Comparison of ENCODE assay signal across 8 mouse cellular contexts in the genomic region with DNA sequence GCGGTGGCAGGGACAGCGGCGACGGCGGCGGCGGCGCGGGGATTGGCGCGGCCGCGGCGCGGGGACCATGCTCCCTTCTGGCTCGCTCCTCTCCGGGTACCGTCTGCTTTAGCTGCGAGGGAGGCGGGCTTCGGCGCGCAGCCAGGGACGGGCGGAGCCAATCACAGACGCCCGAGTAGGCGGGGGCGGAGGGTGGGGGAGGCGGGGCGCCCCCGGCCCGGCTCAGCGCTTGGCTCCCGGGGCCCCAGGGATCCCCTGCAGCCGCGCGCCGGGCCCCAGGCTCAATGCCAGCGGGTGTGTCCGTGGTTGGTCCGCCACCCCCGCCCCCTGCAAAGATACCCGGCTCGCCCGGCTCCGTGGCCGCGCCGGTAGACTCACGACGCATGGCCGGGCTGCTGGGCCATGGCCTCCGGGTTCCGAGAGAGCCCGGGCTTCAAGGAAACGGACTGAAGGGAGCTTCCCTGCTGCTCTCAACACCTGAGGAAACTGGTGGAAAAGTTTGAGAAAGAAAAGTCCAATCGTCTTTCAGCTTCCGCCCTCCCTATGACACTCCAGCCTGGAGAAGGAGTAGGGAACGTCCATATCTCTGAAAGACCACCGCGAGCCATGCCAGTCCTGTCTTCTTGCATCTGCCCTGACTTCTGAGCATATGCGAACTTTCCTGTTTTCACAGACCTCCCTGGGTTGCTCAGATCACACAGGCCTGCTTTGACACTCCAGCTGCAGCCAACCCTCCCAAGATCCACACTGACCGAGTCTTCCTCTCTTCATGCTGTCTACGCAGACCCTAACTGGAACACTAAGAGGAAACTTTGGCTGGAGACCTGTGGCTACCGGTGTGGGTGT. TPM values are rescaled to one million over a fixed set of nuclear protein-coding genes. Genes with fewer than 3 reads are reported as not detected.
DNase-seq lines count a peak whose midpoint lies in the region; ATAC-seq and TF ChIP-seq lines count a peak whose summit lies in the region.

TSS of gene Klhl29 (minus strand) at position 67 of the 846 bp plus-strand sequence.

- peaks cover 35% of the 10 kb centered on the region for H3K4me1 ChIP-seq in hindbrain, embryonic 13.5 days (replicated peaks)
- peaks cover 8% of the 10 kb centered on the region; the same call in 1 of the 2 replicates for H3K4me1 ChIP-seq in lung, postnatal 0 days (ENCODE audit: insufficient read depth, low read depth, low read length)

- H3K4me3 ChIP-seq in hindbrain, embryonic 13.5 days = peak within 1 kb of the TSS; percentile 90
- H3K4me3 ChIP-seq in lung, postnatal 0 days (ENCODE audit: low read depth, low read length) = peak within 1 kb of the TSS; percentile 63

- peak within 1 kb of the TSS; percentile 98 for H3K9ac ChIP-seq in hindbrain, embryonic 13.5 days
- H3K9ac ChIP-seq in lung, postnatal 0 days (replicated peaks; ENCODE audit: low read depth) = peak within 1 kb of the TSS; percentile 19; the same call in 1 of the 2 replicates

- TF ChIP-seq CTCF in lung, postnatal 0 days (IDR thresholded peaks at IDR 0.05) = no peak

- no peak for TF ChIP-seq EP300 in lung, postnatal 0 days (IDR thresholded peaks at IDR 0.05)

- peak within 1 kb of the TSS; percentile 93 for H3K4me2 ChIP-seq in hindbrain, embryonic 13.5 days
- H3K4me2 ChIP-seq in lung, postnatal 0 days (replicated peaks; ENCODE audit: low read depth, low read length) = peak within 1 kb of the TSS; percentile 99

- peak within 1 kb of the TSS; percentile 96 for H3K27ac ChIP-seq in hindbrain, embryonic 13.5 days
- no peak within 1 kb of the TSS for H3K27ac ChIP-seq in lung, postnatal 0 days (ENCODE audit: low read length)

- peak; percentile 95 for ATAC-seq in hindbrain, embryonic 13.5 days (ENCODE audit: low FRiP score)
- peak; percentile 95 for ATAC-seq in lung, postnatal 0 days
- ATAC-seq in inflammation-experienced regulatory T-cells, adult 6 months = no peak

- no peaks in the 10 kb centered on the region for H3K36me3 ChIP-seq in hindbrain, embryonic 13.5 days
- no peaks in the 10 kb centered on the region for H3K36me3 ChIP-seq in lung, postnatal 0 days (ENCODE audit: insufficient read depth, low read length)

- H3K27me3 ChIP-seq in hindbrain, embryonic 13.5 days = peaks cover 20% of the 10 kb centered on the region
- peaks cover 18% of the 10 kb centered on the region; the same call in 1 of the 2 replicates for H3K27me3 ChIP-seq in lung, postnatal 0 days (replicated peaks; ENCODE audit: insufficient read depth, low read length)

- H3K9me3 ChIP-seq in hindbrain, embryonic 13.5 days = no peaks in the 10 kb centered on the region
- no peaks in the 10 kb centered on the region for H3K9me3 ChIP-seq in lung, postnatal 0 days (ENCODE audit: low read length)

- WGBS in hindbrain, embryonic 13.5 days = under 1% methylated on average over 62 of the region's 66 CpGs
- 3% methylated on average over 39 of the region's 66 CpGs for WGBS in lung, postnatal 0 days

- peak; percentile 84 for DNase-seq in adrenal gland, adult 8-10 months
- peak; percentile 86 to 94 for DNase-seq in cerebellum, postnatal 4 days (ENCODE audit: low spot score in 2 of 2)
- DNase-seq in gastrocnemius, adult 18-20 months (ENCODE audit: low spot score) = peak; percentile 89
- DNase-seq in layer of hippocampus, postnatal 36 days = peak; percentile 80 to 84
- DNase-seq in lung, postnatal 0 days (ENCODE audit: low spot score) = peak; percentile 79
- DNase-seq in right cerebral cortex, adult 2 months (ENCODE audit: low spot score in 2 of 2) = peak; percentile 75 to 86

RNA-seq across cellular contexts. Expression of gene Klhl29, which starts in this region (rescaled TPM):
- 10 to 100 TPM; 17.1 to 26.7 (median 20.1) TPM for total RNA-seq in adrenal gland, adult 8-10 months (2022)
- 1 to 10 TPM; 1.9 to 3.4 TPM for total RNA-seq in gastrocnemius, adult 18-20 months (2021)
- polyA plus RNA-seq in hindbrain, embryonic 13.5 days (2015; fragmentation: Nextera tagmentation; extraction: Ambion mirVana) = 4.0 and 4.1 TPM in 2 replicates
- 10 to 100 TPM; 39.8 to 46.7 TPM for total RNA-seq in layer of hippocampus, postnatal 36 days (2021)
- polyA plus RNA-seq in lung, postnatal 0 days (2015; fragmentation: Nextera tagmentation; extraction: Ambion mirVana) = 0.23 and 0.33 TPM in 2 replicates
- polyA plus RNA-seq in inflammation-experienced regulatory T-cells, adult 6 months (2017; shearing (Covaris generic)) = under 1 TPM in 2 of 3 experiments, not detected in 1; 0.33 to 0.42 TPM

Comparison
In these comparisons a context has a peak if more than half of its experiments do, and no peak if none do; other contexts are left out.
1. RNA of gene Klhl29 (total RNA-seq): 39.8 to 46.7 TPM in layer of hippocampus, postnatal 36 days and 17.1 to 26.7 TPM in adrenal gland, adult 8-10 months; 1.9 to 3.4 TPM in gastrocnemius, adult 18-20 months; every median in the first group is over 4 times any median in the second.
2. Peak in DNase-seq, ATAC-seq, H3K4me3 ChIP-seq, H3K9ac ChIP-seq and H3K4me2 ChIP-seq in lung, postnatal 0 days; RNA of the gene not detected or under 1 TPM.
3. Peak in every context shown above with its lines, with median percentiles within 50 percentile points of each other: DNase-seq.